Mouse (Mus musculus) midbrain, embryonic 11.5 days (tissue): ENCODE measurements around the gene Cldn14. TPM values are rescaled to one million over a fixed set of nuclear protein-coding genes. Genes with fewer than 3 reads are reported as not detected.

Experiments used
- ATAC-seq: fragments of 200-750 bp; cut with Nextera tagmentation; 2 replicates; pipeline ENCODE4 v1.8.0; 2017; ENCODE audit warnings: moderate TSS enrichment, moderate library complexity; ENCODE audit not compliant: low FRiP score
- DNase-seq: peaks from one replicate; pipeline ENCODE4 v3.0.0; 2015; ENCODE audit warnings: low spot score; ENCODE audit errors: missing footprints
- H3K27ac ChIP-seq: fragments of 300-500 bp; sonication (generic); 2 replicates; pipeline ENCODE4 v1.5.1; 2014; ENCODE audit warnings: low read depth, low read length
- H3K27me3 ChIP-seq: fragments of 300-500 bp; sonication (generic); 2 replicates; pipeline ENCODE4 v1.6.1; 2014; ENCODE audit warnings: mild to moderate bottlenecking, low read length, moderate library complexity, mixed read lengths; ENCODE audit not compliant: control insufficient read depth, insufficient read depth
- H3K36me3 ChIP-seq: fragments of 300-500 bp; sonication (generic); 2 replicates; pipeline ENCODE4 v1.6.1; 2014; ENCODE audit warnings: mild to moderate bottlenecking, low read length, moderate library complexity, mixed read lengths; ENCODE audit not compliant: control insufficient read depth, insufficient read depth
- H3K4me1 ChIP-seq: fragments of 300-500 bp; sonication (generic); 2 replicates; pipeline ENCODE4 v1.6.1; 2014; ENCODE audit warnings: low read length; ENCODE audit not compliant: control insufficient read depth, insufficient read depth
- H3K4me2 ChIP-seq: fragments of 300-500 bp; sonication (generic); 2 replicates; pipeline ENCODE4 v1.6.1; 2014; ENCODE audit warnings: mild to moderate bottlenecking, moderate library complexity
- H3K4me3 ChIP-seq: fragments of 300-500 bp; sonication (generic); 2 replicates; pipeline ENCODE4 v1.5.1; 2014; ENCODE audit warnings: low read depth, low read length
- H3K9ac ChIP-seq: fragments of 300-500 bp; sonication (generic); 2 replicates; pipeline ENCODE4 v1.6.1; 2014; ENCODE audit warnings: low read length
- H3K9me3 ChIP-seq: fragments of 300-500 bp; sonication (generic); 2 replicates; pipeline ENCODE4 v1.6.1; 2016; ENCODE audit warnings: low read length; ENCODE audit not compliant: control insufficient read depth
- WGBS: fragments of 180-500 bp; shearing (Covaris S2); extraction: QIAGEN DNeasy Blood & Tissue Kit; methylation state at CpG from one replicate; pipeline ENCODE4 v1.1.7; 2014; 5-methylcytosine and 5-hydroxymethylcytosine counted together
- polyA plus RNA-seq: library from polyadenylated mRNA; unstranded; fragments of >200 nt; fragmentation: Nextera tagmentation; extraction: Ambion mirVana; gene quantifications from 2 replicates; pipeline ENCODE4 v1.2.1, GENCODE M21; 2014

Gene Cldn14
- polyA plus RNA-seq, 1 experiment from 2014 or later, result not detected

- Histone ChIP-seq H3K9ac (no peak overlapping the region), H3K36me3 (peaks cover 4% of the 10 kb centered on the region; the same call in 1 of the 2 replicates), H3K4me1 (no peaks in the 10 kb centered on the region), H3K27me3 (no peaks in the 10 kb centered on the region), H3K4me2 (no peak overlapping the region), H3K4me3 (no peak overlapping the region), H3K9me3 (no peaks in the 10 kb centered on the region), H3K27ac (no peak overlapping the region)
- WGBS, result 81% methylated on average over 5 of the region's 5 CpGs
- DNase-seq (peak; percentile 70), ATAC-seq (no peak)
These were observed 100.9 kb downstream of the Cldn14 start for GRCm38 (mm10) chr16:93907761-93908160.

GRCm38 (mm10) chr16:93906156-93907014, 102.3 kb downstream of the Cldn14 start:
- H3K36me3 ChIP-seq, result peaks cover 9% of the 10 kb centered on the region; the same call in 1 of the 2 replicates
- no peak overlapping the region for H3K4me3 ChIP-seq
- no peak overlapping the region for H3K27ac ChIP-seq
- H3K4me1 ChIP-seq, result no peaks in the 10 kb centered on the region
- DNase-seq, result peak; percentile 98
- 74% methylated on average over 11 of the region's 11 CpGs for WGBS
- no peak overlapping the region for H3K9ac ChIP-seq
- no peaks in the 10 kb centered on the region for H3K9me3 ChIP-seq
- ATAC-seq, result peak; percentile 55; the same call in 1 of the 2 replicates
- no peaks in the 10 kb centered on the region for H3K27me3 ChIP-seq
- no peak overlapping the region for H3K4me2 ChIP-seq

- Histone ChIP-seq H3K27me3 (no peaks in the 10 kb centered on the region), H3K27ac (no peak overlapping the region), H3K4me2 (no peak overlapping the region), H3K9ac (no peak overlapping the region), H3K4me3 (no peak overlapping the region), H3K9me3 (no peaks in the 10 kb centered on the region), H3K4me1 (no peaks in the 10 kb centered on the region), H3K36me3 (peaks cover 12% of the 10 kb centered on the region; the same call in 1 of the 2 replicates)
- ATAC-seq, result no peak
- DNase-seq, result no peak
- 74% methylated on average over 6 of the region's 6 CpGs for WGBS
These were observed 105.6 kb downstream of the Cldn14 start for GRCm38 (mm10) chr16:93903027-93903426.

GRCm38 (mm10) chr16:93893285-93893684, 115.4 kb downstream of the Cldn14 start:
- H3K36me3 ChIP-seq, result peaks cover 19% of the 10 kb centered on the region
- no peaks in the 10 kb centered on the region for H3K4me1 ChIP-seq
- DNase-seq (no peak), ATAC-seq (no peak)
- no peak overlapping the region for H3K9ac ChIP-seq
- no peak overlapping the region for H3K27ac ChIP-seq
- WGBS, result 93% methylated on average over 5 of the region's 5 CpGs
- H3K4me2 ChIP-seq, result no peak overlapping the region
- no peaks in the 10 kb centered on the region for H3K9me3 ChIP-seq
- no peaks in the 10 kb centered on the region for H3K27me3 ChIP-seq
- H3K4me3 ChIP-seq, result no peak overlapping the region

GRCm38 (mm10) chr16:93890948-93891604, 117.6 kb downstream of the Cldn14 start:
- no peaks in the 10 kb centered on the region for H3K27me3 ChIP-seq
- 89% methylated on average over 12 of the region's 12 CpGs for WGBS
- H3K27ac ChIP-seq, result no peak overlapping the region
- H3K4me3 ChIP-seq, result no peak overlapping the region
- no peaks in the 10 kb centered on the region for H3K9me3 ChIP-seq
- peaks cover 22% of the 10 kb centered on the region for H3K36me3 ChIP-seq
- no peak overlapping the region for H3K4me2 ChIP-seq
- H3K4me1 ChIP-seq, result no peaks in the 10 kb centered on the region
- no peak for ATAC-seq
- DNase-seq, result no peak
- no peak overlapping the region for H3K9ac ChIP-seq

- no peak overlapping the region for H3K4me3 ChIP-seq
- no peaks in the 10 kb centered on the region for H3K9me3 ChIP-seq
- no peak overlapping the region for H3K4me2 ChIP-seq
- DNase-seq, result no peak
- H3K9ac ChIP-seq, result no peak overlapping the region
- no peaks in the 10 kb centered on the region for H3K27me3 ChIP-seq
- H3K4me1 ChIP-seq, result peaks cover 8% of the 10 kb centered on the region
- peaks cover 19% of the 10 kb centered on the region for H3K36me3 ChIP-seq
- WGBS, result 96% methylated on average over 6 of the region's 6 CpGs
- ATAC-seq, result no peak
- H3K27ac ChIP-seq, result no peak overlapping the region
These were observed 120.2 kb downstream of the Cldn14 start for GRCm38 (mm10) chr16:93888481-93888880.

GRCm38 (mm10) chr16:93884722-93885113, 123.9 kb downstream of the Cldn14 start:
- peak overlapping the region; percentile 81 for H3K4me3 ChIP-seq
- H3K9me3 ChIP-seq, result no peaks in the 10 kb centered on the region
- WGBS, result 51% methylated on average over 5 of the region's 5 CpGs
- peak overlapping the region; percentile 93 for H3K4me2 ChIP-seq
- H3K27me3 ChIP-seq, result no peaks in the 10 kb centered on the region
- H3K36me3 ChIP-seq, result peaks cover 8% of the 10 kb centered on the region; the same call in 1 of the 2 replicates
- no peak for DNase-seq
- ATAC-seq, result no peak
- no peak overlapping the region for H3K27ac ChIP-seq
- peak overlapping the region; percentile 79 for H3K9ac ChIP-seq
- peaks cover 13% of the 10 kb centered on the region for H3K4me1 ChIP-seq

GRCm38 (mm10) chr16:93884086-93884721, 124.4 kb downstream of the Cldn14 start:
- H3K4me3 ChIP-seq, result peak overlapping the region; percentile 81
- under 1% methylated on average over 43 of the region's 43 CpGs for WGBS
- H3K27ac ChIP-seq, result no peak overlapping the region
- H3K36me3 ChIP-seq, result peaks cover 7% of the 10 kb centered on the region; the same call in 1 of the 2 replicates
- ATAC-seq (peak; percentile 9), DNase-seq (no peak)
- H3K27me3 ChIP-seq, result no peaks in the 10 kb centered on the region
- H3K4me1 ChIP-seq, result peaks cover 13% of the 10 kb centered on the region
- H3K9ac ChIP-seq, result peak overlapping the region; percentile 79
- peak overlapping the region; percentile 93 for H3K4me2 ChIP-seq
- H3K9me3 ChIP-seq, result no peaks in the 10 kb centered on the region
